Mouse (Mus musculus): Measurements from ENCODE around the gene Gm20388. TPM values are rescaled to one million over a fixed set of nuclear protein-coding genes. Genes with fewer than 3 reads are reported as not detected.

The Gm20388 gene
- polyA plus RNA-seq, 1 experiment from 2014 or later, result 5.3 TPM

DNA sequence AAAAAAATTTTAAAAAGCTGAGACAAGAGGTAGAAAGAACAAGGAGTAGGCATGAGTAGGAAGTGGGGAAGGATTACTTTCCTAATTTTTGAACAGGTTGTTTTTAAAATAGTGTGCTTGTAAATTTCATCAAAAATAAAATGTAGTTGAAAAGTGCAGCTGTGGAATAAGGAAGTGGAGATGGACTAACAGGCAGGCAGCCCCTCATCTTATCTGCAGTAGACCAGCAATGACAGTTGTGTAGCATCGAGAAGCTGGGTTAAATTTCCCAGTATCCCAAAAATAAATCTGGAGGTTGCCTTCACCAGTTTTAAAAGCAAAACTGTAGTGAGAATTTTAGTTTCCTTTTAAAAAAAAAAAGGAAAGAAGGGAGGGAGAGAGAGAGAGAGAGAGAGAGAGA is 3943.6 kb downstream of the Gm20388 start:
- H3K27me3 ChIP-seq (replicated peaks; ENCODE audit: control insufficient read depth, insufficient read depth, low read length), result no peaks in the 10 kb centered on the region
- no peak overlapping the region for H3K4me3 ChIP-seq (ENCODE audit: low read depth, low read length)
- 48% methylated on average over 1 of the region's 1 CpGs for WGBS
- peaks cover 3% of the 10 kb centered on the region; the same call in 1 of the 2 replicates for H3K4me1 ChIP-seq (replicated peaks; ENCODE audit: control insufficient read depth, insufficient read depth, low read length)
- H3K27ac ChIP-seq (ENCODE audit: low read depth, low read length), result no peak overlapping the region
- DNase-seq (ENCODE audit: low spot score) (no peak), ATAC-seq (replicated peaks; ENCODE audit: low FRiP score) (no peak)
- H3K9me3 ChIP-seq (ENCODE audit: control insufficient read depth, low read length), result no peaks in the 10 kb centered on the region
- H3K4me2 ChIP-seq, result no peak overlapping the region
- no peaks in the 10 kb centered on the region for H3K36me3 ChIP-seq (ENCODE audit: control insufficient read depth, insufficient read depth, low read length)
- H3K9ac ChIP-seq (ENCODE audit: low read depth, low read length), result no peak overlapping the region

DNA sequence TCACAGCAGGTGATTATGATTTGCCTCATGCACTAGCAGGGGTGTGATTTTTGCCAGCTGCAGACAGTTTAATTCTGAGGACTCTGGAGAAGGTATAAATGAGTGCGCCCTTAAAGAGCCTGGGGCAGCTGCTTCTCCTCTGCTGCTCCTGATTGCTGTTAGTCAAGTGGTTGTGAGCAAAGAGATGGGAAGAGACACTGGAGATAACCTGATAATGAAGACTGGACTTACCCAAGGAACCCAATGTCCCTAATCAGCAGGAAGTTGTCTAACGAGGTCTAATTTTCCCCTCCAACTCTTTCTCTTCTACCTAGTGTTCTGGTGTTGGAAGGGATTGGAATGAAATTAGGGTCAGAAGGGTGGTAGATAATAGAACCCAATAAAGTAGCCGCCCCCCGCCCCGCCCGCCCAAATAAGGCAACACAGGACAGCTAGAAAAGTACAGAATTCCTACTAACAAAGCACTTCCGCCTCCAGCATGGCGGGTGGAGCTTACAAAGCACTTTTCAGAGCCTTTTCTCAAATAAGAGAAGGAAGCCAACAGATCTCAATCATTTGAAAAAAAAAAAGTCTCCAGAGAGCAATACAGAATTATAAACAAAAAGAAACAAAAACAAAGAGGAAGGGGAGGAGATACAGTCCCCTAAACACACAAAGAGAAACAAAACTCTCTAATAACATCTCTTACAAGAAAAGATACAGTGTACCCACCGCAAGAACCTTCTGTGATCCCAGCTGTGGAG is 3944.3 kb downstream of the Gm20388 start:
- ATAC-seq (replicated peaks; ENCODE audit: low FRiP score), result no peak
- 74% methylated on average over 9 of the region's 9 CpGs for whole genome bisulfite sequencing
- peaks cover 3% of the 10 kb centered on the region; the same call in 1 of the 2 replicates for H3K4me1 ChIP-seq (replicated peaks; ENCODE audit: control insufficient read depth, insufficient read depth, low read length)

DNA sequence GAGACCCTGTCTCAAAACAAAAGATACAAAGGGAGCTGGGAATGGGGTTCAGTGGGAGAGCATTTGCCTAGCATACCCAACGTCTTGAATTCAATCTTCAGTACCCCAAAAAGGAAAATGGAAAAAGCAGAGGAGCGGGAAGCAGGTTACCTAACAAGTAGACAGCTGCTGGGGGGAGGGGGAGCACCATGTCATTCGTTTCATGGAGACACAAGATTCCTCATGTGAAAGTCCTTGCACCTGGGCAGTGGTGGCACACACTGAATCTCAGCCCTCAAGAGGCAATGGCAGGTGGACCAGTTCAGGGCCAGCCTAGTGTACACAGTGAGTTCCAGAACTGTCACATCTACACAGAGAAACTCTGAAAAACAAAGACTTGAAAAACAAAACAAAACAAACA is 3946.7 kb downstream of the Gm20388 start:
- 78% methylated on average over 3 of the region's 3 CpGs for WGBS
- H3K9ac ChIP-seq (ENCODE audit: low read depth, low read length), result no peak overlapping the region
- H3K27me3 ChIP-seq (replicated peaks; ENCODE audit: control insufficient read depth, insufficient read depth, low read length), result peaks cover 12% of the 10 kb centered on the region; the same call in 1 of the 2 replicates
- no peak overlapping the region for H3K4me3 ChIP-seq (ENCODE audit: low read depth, low read length)
- peaks cover 3% of the 10 kb centered on the region; the same call in 1 of the 2 replicates for H3K4me1 ChIP-seq (replicated peaks; ENCODE audit: control insufficient read depth, insufficient read depth, low read length)
- no peak for DNase-seq (ENCODE audit: low spot score)
- no peak overlapping the region for H3K27ac ChIP-seq (ENCODE audit: low read depth, low read length)
- peak overlapping the region; percentile 91; the same call in 1 of the 2 replicates for H3K4me2 ChIP-seq
- H3K36me3 ChIP-seq (ENCODE audit: control insufficient read depth, insufficient read depth, low read length), result no peaks in the 10 kb centered on the region
- no peaks in the 10 kb centered on the region for H3K9me3 ChIP-seq (ENCODE audit: control insufficient read depth, low read length)
- no peak for ATAC-seq (replicated peaks; ENCODE audit: low FRiP score)

More for the DNA sequence above, 3944.3 kb downstream of the Gm20388 start:
- Histone ChIP-seq H3K27ac (ENCODE audit: low read depth, low read length) (no peak overlapping the region), H3K9me3 (ENCODE audit: control insufficient read depth, low read length) (no peaks in the 10 kb centered on the region), H3K27me3 (replicated peaks; ENCODE audit: control insufficient read depth, insufficient read depth, low read length) (no peaks in the 10 kb centered on the region), H3K36me3 (ENCODE audit: control insufficient read depth, insufficient read depth, low read length) (no peaks in the 10 kb centered on the region), H3K4me3 (ENCODE audit: low read depth, low read length) (no peak overlapping the region), H3K4me2 (no peak overlapping the region), H3K9ac (ENCODE audit: low read depth, low read length) (no peak overlapping the region)
- no peak for DNase-seq (ENCODE audit: low spot score)

DNA sequence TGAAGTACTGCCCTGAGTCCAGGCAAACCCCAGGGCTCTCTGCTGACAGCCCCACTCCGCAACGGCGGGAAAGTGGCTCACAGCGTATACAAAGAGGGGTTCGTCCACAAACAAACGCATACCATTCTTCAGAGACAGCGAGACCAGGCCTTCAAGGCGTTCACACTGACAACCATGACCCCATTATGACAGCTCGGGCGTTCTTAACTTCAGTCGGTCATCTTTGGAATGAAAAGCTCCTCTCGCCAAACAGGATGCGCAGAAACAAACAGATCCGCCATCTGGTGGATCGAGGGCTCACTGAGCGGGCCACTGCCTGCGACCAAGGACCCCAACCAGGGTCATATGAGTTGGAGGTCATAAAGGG is 3947.9 kb downstream of the Gm20388 start:
- H3K27me3 ChIP-seq (replicated peaks; ENCODE audit: control insufficient read depth, insufficient read depth, low read length), result peaks cover 17% of the 10 kb centered on the region; the same call in 1 of the 2 replicates
- ATAC-seq (replicated peaks; ENCODE audit: low FRiP score) (peak; percentile 16), DNase-seq (ENCODE audit: low spot score) (no peak)
- H3K27ac ChIP-seq (ENCODE audit: low read depth, low read length), result peak overlapping the region; percentile 83; the same call in 1 of the 2 replicates
- under 1% methylated on average over 17 of the region's 17 CpGs for WGBS
- H3K4me2 ChIP-seq, result peak overlapping the region; percentile 91
- peak overlapping the region; percentile 91 for H3K9ac ChIP-seq (ENCODE audit: low read depth, low read length)
- no peaks in the 10 kb centered on the region for H3K36me3 ChIP-seq (ENCODE audit: control insufficient read depth, insufficient read depth, low read length)
- peaks cover 3% of the 10 kb centered on the region; the same call in 1 of the 2 replicates for H3K4me1 ChIP-seq (replicated peaks; ENCODE audit: control insufficient read depth, insufficient read depth, low read length)
- peak overlapping the region; percentile 95 for H3K4me3 ChIP-seq (ENCODE audit: low read depth, low read length)
- no peaks in the 10 kb centered on the region for H3K9me3 ChIP-seq (ENCODE audit: control insufficient read depth, low read length)

DNA sequence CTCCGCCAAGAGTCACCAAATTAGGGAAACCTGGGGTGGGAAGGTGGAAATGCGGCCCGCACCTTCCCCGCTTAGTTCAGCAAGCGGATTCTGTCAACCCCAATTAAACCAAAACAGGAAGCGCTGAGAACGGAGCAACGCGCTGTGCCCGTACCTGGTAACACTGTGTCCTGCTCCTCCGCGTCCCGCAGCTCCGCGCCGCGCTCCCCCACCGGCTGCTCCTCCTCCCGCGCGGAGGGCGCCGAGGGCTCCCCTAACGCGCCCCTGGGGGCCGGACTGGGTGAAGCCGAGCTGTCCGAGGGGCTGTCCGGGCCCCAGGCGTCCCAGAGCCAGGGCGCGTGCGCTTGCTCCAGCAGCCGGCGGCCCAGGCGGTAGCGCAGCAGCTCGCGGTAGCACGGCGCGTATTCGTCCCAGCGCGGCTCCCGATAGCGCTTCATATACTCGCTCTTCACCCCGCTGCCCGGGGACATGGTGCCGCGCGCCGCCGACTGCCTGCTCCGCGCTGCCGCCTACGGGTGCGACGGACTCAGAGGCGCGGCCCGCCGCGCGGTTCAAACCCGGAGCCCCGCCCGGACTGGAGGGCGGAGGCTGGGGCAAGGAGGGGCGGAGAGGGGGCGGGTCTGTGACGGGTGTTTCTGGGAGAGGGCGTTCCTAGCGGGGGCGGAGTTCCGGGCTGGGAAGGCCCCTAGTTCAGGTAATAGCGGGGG is 3948.5 kb downstream of the Gm20388 start:
- no peaks in the 10 kb centered on the region for H3K9me3 ChIP-seq (ENCODE audit: control insufficient read depth, low read length)
- peaks cover 17% of the 10 kb centered on the region; the same call in 1 of the 2 replicates for H3K27me3 ChIP-seq (replicated peaks; ENCODE audit: control insufficient read depth, insufficient read depth, low read length)
- peaks cover 3% of the 10 kb centered on the region; the same call in 1 of the 2 replicates for H3K4me1 ChIP-seq (replicated peaks; ENCODE audit: control insufficient read depth, insufficient read depth, low read length)
- DNase-seq (ENCODE audit: low spot score) (peak; percentile 97), ATAC-seq (replicated peaks; ENCODE audit: low FRiP score) (peak; percentile 96)
- H3K9ac ChIP-seq (ENCODE audit: low read depth, low read length), result peak overlapping the region; percentile 91
- peak overlapping the region; percentile 95 for H3K4me3 ChIP-seq (ENCODE audit: low read depth, low read length)
- peak overlapping the region; percentile 91 for H3K4me2 ChIP-seq
- H3K27ac ChIP-seq (ENCODE audit: low read depth, low read length), result peak overlapping the region; percentile 83
- no peaks in the 10 kb centered on the region for H3K36me3 ChIP-seq (ENCODE audit: control insufficient read depth, insufficient read depth, low read length)
- WGBS, result under 1% methylated on average over 78 of the region's 79 CpGs

DNA sequence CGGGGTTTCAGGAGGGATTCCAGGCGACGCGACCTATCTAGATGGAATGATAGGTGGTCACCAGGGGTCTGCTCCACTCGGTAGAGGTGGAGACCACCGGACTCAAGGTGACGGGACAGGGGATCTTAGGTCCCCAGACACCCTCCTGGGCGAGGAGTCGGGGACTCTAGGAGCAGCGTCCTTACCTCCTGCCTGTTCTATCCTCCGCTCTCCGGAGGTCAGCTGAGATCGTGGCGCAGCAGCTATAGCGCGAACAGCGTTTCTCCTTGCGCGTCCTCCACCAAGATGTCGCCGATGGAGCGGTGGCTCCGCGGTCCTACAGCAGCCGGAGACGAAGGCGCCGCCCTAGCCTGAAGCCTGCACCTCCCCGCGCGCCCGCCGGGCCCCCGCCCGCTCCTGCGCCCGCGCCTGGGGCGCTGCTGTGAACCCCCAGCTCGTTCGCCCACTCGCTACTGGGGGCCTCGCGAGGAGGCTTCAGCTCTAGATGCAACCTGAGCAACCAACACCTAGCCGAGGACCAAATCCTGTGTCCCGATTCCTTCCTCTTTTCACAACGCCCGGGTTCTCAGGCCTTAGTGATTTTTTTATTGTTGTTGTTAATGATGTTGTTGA is 3949.1 kb downstream of the Gm20388 start, which contains the start of gene Ccsap:
Gene Ccsap, minus strand, starts transcription at position 562 of the 612 bp plus-strand sequence.
- ATAC-seq (replicated peaks; ENCODE audit: low FRiP score) (peak; percentile 70), DNase-seq (ENCODE audit: low spot score) (no peak)
- Histone ChIP-seq H3K9ac (ENCODE audit: low read depth, low read length) (peak within 1 kb of the TSS; percentile 91), H3K9me3 (ENCODE audit: control insufficient read depth, low read length) (no peaks in the 10 kb centered on the region), H3K27me3 (replicated peaks; ENCODE audit: control insufficient read depth, insufficient read depth, low read length) (peaks cover 17% of the 10 kb centered on the region; the same call in 1 of the 2 replicates), H3K4me3 (ENCODE audit: low read depth, low read length) (peak within 1 kb of the TSS; percentile 95), H3K36me3 (ENCODE audit: control insufficient read depth, insufficient read depth, low read length) (no peaks in the 10 kb centered on the region), H3K4me2 (peak within 1 kb of the TSS; percentile 91), H3K27ac (ENCODE audit: low read depth, low read length) (peak within 1 kb of the TSS; percentile 83), H3K4me1 (replicated peaks; ENCODE audit: control insufficient read depth, insufficient read depth, low read length) (peaks cover 3% of the 10 kb centered on the region)
- 2% methylated on average over 48 of the region's 48 CpGs for WGBS

DNA sequence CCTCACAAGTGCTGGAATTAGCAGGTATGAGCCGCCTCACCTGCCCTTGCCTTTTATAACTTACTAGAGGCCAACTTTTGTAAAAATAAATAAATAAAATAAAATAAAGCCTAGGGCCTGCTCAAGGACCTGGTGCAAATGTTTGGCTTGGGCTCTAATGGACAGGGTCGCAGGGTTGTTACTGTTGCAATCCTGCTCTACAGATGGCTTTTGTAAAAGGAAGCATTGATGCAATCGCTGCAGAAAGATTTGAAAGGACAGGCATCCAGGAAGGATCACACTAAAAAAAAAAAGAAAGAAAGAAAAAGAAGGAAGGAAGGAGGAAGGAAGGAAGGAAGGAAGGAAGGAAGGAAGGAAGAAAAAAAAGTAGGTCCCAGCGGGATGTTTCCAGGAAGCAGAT is 3949.7 kb downstream of the Gm20388 start:
- Histone ChIP-seq H3K36me3 (ENCODE audit: control insufficient read depth, insufficient read depth, low read length) (no peaks in the 10 kb centered on the region), H3K9me3 (ENCODE audit: control insufficient read depth, low read length) (no peaks in the 10 kb centered on the region), H3K9ac (ENCODE audit: low read depth, low read length) (no peak overlapping the region), H3K27ac (ENCODE audit: low read depth, low read length) (no peak overlapping the region), H3K4me3 (ENCODE audit: low read depth, low read length) (no peak overlapping the region; the same call in 1 of the 2 replicates), H3K27me3 (replicated peaks; ENCODE audit: control insufficient read depth, insufficient read depth, low read length) (peaks cover 17% of the 10 kb centered on the region; the same call in 1 of the 2 replicates), H3K4me1 (replicated peaks; ENCODE audit: control insufficient read depth, insufficient read depth, low read length) (peaks cover 3% of the 10 kb centered on the region), H3K4me2 (peak overlapping the region; percentile 91)
- no peak for ATAC-seq (replicated peaks; ENCODE audit: low FRiP score)
- no peak for DNase-seq (ENCODE audit: low spot score)
- WGBS, result 65% methylated on average over 4 of the region's 4 CpGs

DNA sequence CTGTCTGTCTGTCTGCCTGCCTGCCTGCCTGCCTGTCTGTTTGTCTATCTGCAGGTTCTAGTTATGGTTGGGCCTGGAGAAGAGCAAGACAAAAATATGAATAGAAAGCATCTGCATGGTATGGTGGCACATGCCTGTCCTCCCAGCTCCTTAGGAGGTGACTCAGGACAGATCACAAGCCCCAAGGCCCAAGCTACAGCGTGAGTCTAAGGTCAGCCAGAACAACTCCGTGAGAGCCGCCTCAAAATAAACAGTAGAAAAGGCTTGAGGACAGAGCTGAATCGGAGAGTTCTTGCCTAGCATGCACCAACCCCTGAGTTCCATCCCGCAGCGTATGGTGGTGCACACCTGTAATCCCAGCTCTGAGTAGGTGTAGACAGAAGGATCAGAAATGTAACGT is 3955.1 kb downstream of the Gm20388 start:
- ATAC-seq (replicated peaks; ENCODE audit: low FRiP score), result no peak
- H3K9me3 ChIP-seq (ENCODE audit: control insufficient read depth, low read length), result no peaks in the 10 kb centered on the region
- no peak overlapping the region for H3K4me3 ChIP-seq (ENCODE audit: low read depth, low read length)
- peaks cover 13% of the 10 kb centered on the region; the same call in 1 of the 2 replicates for H3K27me3 ChIP-seq (replicated peaks; ENCODE audit: control insufficient read depth, insufficient read depth, low read length)
- H3K27ac ChIP-seq (ENCODE audit: low read depth, low read length), result no peak overlapping the region
- no peak overlapping the region for H3K4me2 ChIP-seq
- no peaks in the 10 kb centered on the region for H3K36me3 ChIP-seq (ENCODE audit: control insufficient read depth, insufficient read depth, low read length)
- no peak overlapping the region for H3K9ac ChIP-seq (ENCODE audit: low read depth, low read length)
- no peaks in the 10 kb centered on the region; the same call in 1 of the 2 replicates for H3K4me1 ChIP-seq (replicated peaks; ENCODE audit: control insufficient read depth, insufficient read depth, low read length)
- no peak for DNase-seq (ENCODE audit: low spot score)
- WGBS, result 70% methylated on average over 7 of the region's 7 CpGs
